Mouse (Mus musculus) heart, adult 2 months (tissue): ENCODE results near the gene Fcmr. TPM values are rescaled to one million over a fixed set of nuclear protein-coding genes. Genes with fewer than 3 reads are reported as not detected.

Source experiments
- DNase-seq, 2 experiments: peaks; one replicate each; pipeline ENCODE4 v3.0.0; 2021
- H3K27ac ChIP-seq: fragments of 200-600 bp; 2 replicates; pipeline ENCODE4 v1.8.1; 2022
- H3K27me3 ChIP-seq: fragments of 200-500 bp; 2 replicates; pipeline ENCODE4 v1.6.1; 2012; ENCODE audit warnings: mild to moderate bottlenecking, low read length, inconsistent platforms, mixed read lengths; ENCODE audit not compliant: control insufficient read depth, insufficient read depth
- H3K36me3 ChIP-seq: fragments of 200-500 bp; 2 replicates; pipeline ENCODE4 v1.6.1; 2012; ENCODE audit warnings: low read length, inconsistent platforms; ENCODE audit not compliant: control insufficient read depth, insufficient read depth
- H3K4me1 ChIP-seq: fragments of 200-500 bp; 2 replicates; pipeline ENCODE4 v1.6.1; 2011; ENCODE audit warnings: low read length; ENCODE audit not compliant: control insufficient read depth, insufficient read depth
- H3K4me3 ChIP-seq: fragments of 200-600 bp; 2 replicates; pipeline ENCODE4 v1.8.1; 2022
- H3K79me2 ChIP-seq: fragments of 200-500 bp; replicated peaks from 2 replicates; pipeline ENCODE4 v1.6.1; 2012; ENCODE audit warnings: mild to moderate bottlenecking, inconsistent platforms, low read length, moderate library complexity, mixed read lengths; ENCODE audit not compliant: control insufficient read depth, insufficient read depth
- H3K9ac ChIP-seq: fragments of 200-500 bp; 2 replicates; pipeline ENCODE4 v1.6.1; 2012; ENCODE audit warnings: low read depth, mild to moderate bottlenecking, control low read depth, inconsistent platforms, low read length, mixed read lengths
- CTCF ChIP-seq: fragments of 200-600 bp; IDR thresholded peaks from 2 replicates; pipeline ENCODE4 v1.8.1; 2022; ENCODE audit warnings: antibody characterized with exemption, mild to moderate bottlenecking, moderate library complexity
- EP300 ChIP-seq: fragments of 200-500 bp; IDR thresholded peaks from 2 replicates; pipeline ENCODE4 v1.6.1; 2011; ENCODE audit warnings: low read depth, low read length, control low read depth; ENCODE audit not compliant: insufficient read depth
- POLR2A ChIP-seq: fragments of 200-500 bp; IDR thresholded peaks from 2 replicates; pipeline ENCODE4 v1.6.1; 2011; ENCODE audit warnings: mild to moderate bottlenecking, low read depth, low read length, control low read depth; ENCODE audit not compliant: insufficient read depth
- WGBS: fragments of 180-500 bp; shearing (Covaris S2); methylation state at CpG from one replicate; pipeline ENCODE4 v1.1.7; 2018; 5-methylcytosine and 5-hydroxymethylcytosine counted together
- intact Hi-C: fragments of 180-260 bp; cut with DNase I; formaldehyde crosslinking; loops from one replicate; pipeline ENCODE4 v1.15.1; 2025
- polyA plus RNA-seq: library from polyadenylated mRNA; depleted of rRNA; stranded (reverse); fragments of >200 nt; gene quantifications from 2 replicates; pipeline ENCODE4 v1.2.3, GENCODE M21; 2012
- total RNA-seq, 2 experiments: library from RNA; stranded (reverse); gene quantifications; 2 replicates each; pipeline ENCODE4 v1.2.3; 2021

The Fcmr gene
- total and polyA plus RNA-seq, 3 experiments: 1.1 to 6.5 (median 1.5) TPM

DNA sequence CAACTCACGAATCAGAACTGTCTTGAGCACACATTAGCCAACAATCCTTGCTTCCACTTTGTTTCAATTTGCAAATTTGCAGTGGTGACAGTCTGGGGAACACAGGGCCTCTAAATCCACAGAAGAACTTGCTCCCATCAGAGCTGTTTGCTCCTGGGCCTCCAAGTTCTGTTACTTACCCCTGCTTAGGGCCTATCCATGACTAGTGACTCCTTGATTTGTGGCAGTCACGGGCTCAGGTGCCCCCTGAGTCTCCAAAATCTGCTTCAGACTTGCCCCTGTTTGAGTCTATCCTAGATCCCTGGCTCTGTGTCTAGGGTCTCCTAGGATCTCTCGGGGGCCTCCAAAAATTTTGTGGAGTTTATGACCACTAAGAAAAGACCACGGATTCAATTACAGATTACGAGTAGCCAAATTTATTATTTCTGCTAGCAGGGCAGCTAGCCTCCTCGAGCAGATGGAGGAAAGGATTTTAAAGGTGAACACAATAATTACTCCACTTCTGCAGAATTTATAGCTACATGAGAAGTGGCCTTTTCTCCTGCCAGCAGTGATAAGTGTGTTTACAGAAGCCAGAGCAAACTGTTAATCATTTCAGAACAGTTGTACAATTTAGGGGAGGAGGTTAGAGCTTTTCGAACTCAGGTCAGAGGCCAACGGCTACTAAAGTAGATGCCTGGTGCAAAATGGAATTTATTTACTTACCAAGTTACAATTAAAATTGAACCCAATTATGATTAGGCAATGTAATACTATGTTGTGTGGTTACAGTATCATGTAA is 24.7 kb upstream of the Fcmr start:
- no peak for TF ChIP-seq EP300
- no peak for TF ChIP-seq POLR2A
- TF ChIP-seq CTCF: no peak
- Histone ChIP-seq H3K27me3 (no peaks in the 10 kb centered on the region), H3K27ac (no peak overlapping the region), H3K4me3 (no peak overlapping the region), H3K4me1 (no peaks in the 10 kb centered on the region), H3K79me2 (no peaks in the 10 kb centered on the region), H3K9ac (no peak overlapping the region), H3K36me3 (no peaks in the 10 kb centered on the region)
- WGBS: 74% methylated on average over 8 of the region's 8 CpGs
- no peak for DNase-seq
- intact Hi-C loops: no loop called here

DNA sequence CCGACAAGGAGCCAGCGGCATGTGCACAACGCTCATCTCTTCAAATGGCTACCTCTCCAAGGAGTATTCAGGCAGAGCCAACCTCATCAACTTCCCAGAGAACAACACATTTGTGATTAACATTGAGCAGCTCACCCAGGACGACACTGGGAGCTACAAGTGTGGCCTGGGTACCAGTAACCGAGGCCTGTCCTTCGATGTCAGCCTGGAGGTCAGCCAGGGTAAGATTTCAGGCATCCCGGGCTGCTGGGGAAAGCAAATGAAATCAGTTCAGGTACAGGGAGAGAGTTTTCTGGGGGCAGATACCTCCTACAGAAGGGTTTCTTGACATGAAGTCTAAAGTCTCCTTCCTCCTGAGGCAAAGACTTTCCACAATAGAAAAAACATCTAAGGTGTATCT is 23.8 kb upstream of the Fcmr start:
- H3K4me1 ChIP-seq: no peaks in the 10 kb centered on the region
- H3K27ac ChIP-seq: no peak overlapping the region
- no peak overlapping the region for H3K9ac ChIP-seq
- H3K36me3 ChIP-seq: no peaks in the 10 kb centered on the region
- intact Hi-C loops: no loop called here
- no peaks in the 10 kb centered on the region for H3K27me3 ChIP-seq
- no peak for DNase-seq
- 86% methylated on average over 7 of the region's 7 CpGs for WGBS
- TF ChIP-seq CTCF (no peak), EP300 (no peak), POLR2A (no peak)
- no peak overlapping the region for H3K4me3 ChIP-seq
- no peaks in the 10 kb centered on the region for H3K79me2 ChIP-seq

DNA sequence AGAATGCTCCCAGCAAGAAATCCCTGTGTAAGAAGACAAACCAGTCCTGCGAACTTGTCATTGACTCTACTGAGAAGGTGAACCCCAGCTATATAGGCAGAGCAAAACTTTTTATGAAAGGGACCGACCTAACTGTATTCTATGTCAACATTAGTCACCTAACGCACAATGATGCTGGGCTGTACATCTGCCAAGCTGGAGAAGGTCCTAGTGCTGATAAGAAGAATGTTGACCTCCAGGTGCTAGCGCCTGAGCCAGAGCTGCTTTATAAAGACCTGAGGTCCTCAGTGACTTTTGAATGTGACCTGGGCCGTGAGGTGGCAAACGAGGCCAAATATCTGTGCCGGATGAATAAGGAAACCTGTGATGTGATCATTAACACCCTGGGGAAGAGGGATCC is 21.0 kb upstream of the Fcmr start:
- 85% methylated on average over 7 of the region's 7 CpGs for WGBS
- H3K36me3 ChIP-seq: no peaks in the 10 kb centered on the region
- H3K79me2 ChIP-seq: no peaks in the 10 kb centered on the region
- no peaks in the 10 kb centered on the region for H3K27me3 ChIP-seq
- intact Hi-C loops: no loop called here
- no peak overlapping the region for H3K4me3 ChIP-seq
- H3K9ac ChIP-seq: no peak overlapping the region
- no peak overlapping the region for H3K27ac ChIP-seq
- no peaks in the 10 kb centered on the region for H3K4me1 ChIP-seq
- TF ChIP-seq EP300: no peak
- TF ChIP-seq POLR2A: no peak
- TF ChIP-seq CTCF: no peak
- DNase-seq: no peak

DNA sequence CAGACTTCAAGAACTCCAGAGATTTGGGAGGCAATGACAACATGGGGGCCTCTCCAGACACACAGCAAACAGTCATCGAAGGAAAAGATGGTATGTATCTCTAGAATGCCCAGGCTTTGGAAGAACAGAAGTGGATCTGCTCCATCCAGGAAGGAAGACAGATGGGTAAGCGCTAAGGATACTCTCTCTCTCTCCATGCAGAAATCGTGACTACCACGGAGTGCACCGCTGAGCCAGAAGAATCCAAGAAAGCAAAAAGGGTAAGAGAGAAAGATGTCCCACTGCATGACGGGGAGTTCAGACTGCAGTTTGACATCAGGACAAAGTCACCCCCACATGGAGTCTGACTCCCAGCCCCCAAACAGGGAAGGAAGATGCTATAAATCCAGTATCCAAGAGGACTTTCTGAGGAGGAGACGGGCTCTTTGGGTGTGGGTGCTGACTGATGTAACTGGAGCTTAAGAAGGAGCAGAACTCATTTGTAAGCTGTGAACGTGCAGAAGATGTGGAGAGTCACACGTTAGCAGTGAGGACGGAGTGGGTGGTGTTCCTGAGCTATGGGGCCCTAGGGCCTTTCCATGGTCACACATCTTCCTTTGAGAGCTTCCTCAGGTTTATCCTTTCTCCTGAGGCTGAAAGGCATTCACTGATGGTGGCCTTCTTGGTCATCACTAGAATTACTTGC is 15.8 kb upstream of the Fcmr start:
- WGBS: 88% methylated on average over 10 of the region's 10 CpGs
- no peak overlapping the region for H3K4me3 ChIP-seq
- H3K27me3 ChIP-seq: no peaks in the 10 kb centered on the region
- no peaks in the 10 kb centered on the region for H3K79me2 ChIP-seq
- H3K36me3 ChIP-seq: no peaks in the 10 kb centered on the region
- DNase-seq: no peak
- no peaks in the 10 kb centered on the region for H3K4me1 ChIP-seq
- intact Hi-C loops: no loop called here
- H3K27ac ChIP-seq: no peak overlapping the region
- H3K9ac ChIP-seq: no peak overlapping the region
- TF ChIP-seq EP300: no peak
- TF ChIP-seq POLR2A: no peak
- TF ChIP-seq CTCF: no peak

DNA sequence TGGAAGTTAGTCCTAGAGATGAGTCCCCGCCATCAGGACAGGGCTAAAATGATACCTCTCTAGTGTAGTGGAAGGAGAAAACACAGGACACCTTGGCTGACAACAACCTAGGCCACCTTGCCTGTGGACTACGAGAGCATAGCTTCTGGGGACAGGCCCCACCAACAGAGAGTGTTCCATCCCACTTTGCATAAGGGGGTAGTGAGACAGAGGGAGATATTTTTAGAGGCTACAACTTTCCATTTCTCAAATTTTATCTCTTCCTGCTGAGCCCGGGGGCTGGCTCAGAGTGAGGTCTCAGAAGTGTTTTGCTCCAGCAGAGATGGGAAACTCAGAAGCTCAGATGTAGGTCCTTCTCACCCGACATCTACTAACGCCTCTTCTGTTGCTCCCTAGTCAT is 15.1 kb upstream of the Fcmr start:
- no peak overlapping the region for H3K9ac ChIP-seq
- DNase-seq: no peak
- no peak overlapping the region for H3K4me3 ChIP-seq
- H3K27me3 ChIP-seq: no peaks in the 10 kb centered on the region
- no peaks in the 10 kb centered on the region for H3K79me2 ChIP-seq
- TF ChIP-seq EP300: no peak
- no peak for TF ChIP-seq POLR2A
- no peak for TF ChIP-seq CTCF
- intact Hi-C loops: no loop called here
- no peaks in the 10 kb centered on the region for H3K4me1 ChIP-seq
- 54% methylated on average over 5 of the region's 5 CpGs for WGBS
- no peak overlapping the region for H3K27ac ChIP-seq
- H3K36me3 ChIP-seq: no peaks in the 10 kb centered on the region

DNA sequence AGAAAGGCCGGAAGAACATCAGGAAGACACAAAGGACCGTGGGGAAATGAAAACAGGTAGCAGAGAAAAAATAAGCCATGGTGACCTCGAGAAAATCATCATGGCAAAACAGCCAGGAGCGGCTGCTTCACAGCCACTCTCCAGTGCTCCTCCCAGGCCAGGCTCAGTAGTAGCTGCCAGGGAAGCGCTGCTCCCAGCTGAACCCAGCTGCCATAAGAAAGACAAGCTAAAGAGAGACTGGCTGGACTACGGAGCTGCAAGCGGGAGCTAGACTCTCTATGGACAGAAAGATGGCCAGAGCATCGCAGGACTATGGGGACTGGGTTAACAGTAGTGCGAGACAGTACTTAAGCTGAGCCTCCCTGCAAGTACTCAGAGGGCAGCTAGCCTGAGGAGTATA is 10.7 kb upstream of the Fcmr start:
- Histone ChIP-seq H3K9ac (no peak overlapping the region), H3K79me2 (no peaks in the 10 kb centered on the region), H3K27me3 (no peaks in the 10 kb centered on the region), H3K27ac (no peak overlapping the region), H3K4me1 (no peaks in the 10 kb centered on the region), H3K36me3 (no peaks in the 10 kb centered on the region), H3K4me3 (no peak overlapping the region)
- intact Hi-C loops: no loop called here
- TF ChIP-seq CTCF (no peak), EP300 (no peak), POLR2A (no peak)
- 76% methylated on average over 9 of the region's 9 CpGs for WGBS
- no peak for DNase-seq
